Mouse (Mus musculus) liver, embryonic 14.5 days (tissue): ENCODE measurements around the gene Arhgap24. TPM values are rescaled to one million over a fixed set of nuclear protein-coding genes. Genes with fewer than 3 reads are reported as not detected.
A peak's percentile ranks its signal among the peaks of the same experiment; 100 is the strongest.

Experiments used
- ATAC-seq: fragments of 200-750 bp; cut with Nextera tagmentation; 2 replicates; pipeline ENCODE4 v1.8.0; 2017; ENCODE audit warnings: moderate number of reproducible peaks, mild to moderate bottlenecking, moderate library complexity; ENCODE audit not compliant: insufficient read depth
- DNase-seq, 3 experiments: peaks; one replicate each; pipeline ENCODE4 v3.0.0-alpha.2; 2012 to 2013; ENCODE audit warnings: low read depth in 3 of 3, low spot score in 3 of 3
- H3K27ac ChIP-seq: fragments of 300-500 bp; sonication (generic); 2 replicates; pipeline ENCODE4 v1.5.1; 2014; ENCODE audit warnings: moderate library complexity, mild to moderate bottlenecking, control low read depth, inconsistent platforms
- H3K27me3 ChIP-seq: fragments of 300-500 bp; sonication (generic); 2 replicates; pipeline ENCODE4 v1.6.1; 2014; ENCODE audit warnings: mild to moderate bottlenecking, low read length, moderate library complexity; ENCODE audit not compliant: control insufficient read depth, insufficient read depth
- H3K36me3 ChIP-seq: fragments of 300-500 bp; sonication (generic); replicated peaks from 2 replicates; pipeline ENCODE4 v1.6.1; 2014; ENCODE audit warnings: low read depth; ENCODE audit not compliant: control insufficient read depth, insufficient read depth
- H3K4me1 ChIP-seq, 2 experiments: fragments of 200-500 bp in 1 of 2; fragments of 300-500 bp in 1 of 2; sonication (generic) in 1 of 2; replicated peaks; 2 replicates each; pipeline ENCODE4 v1.6.1; 2012 to 2014; ENCODE audit warnings: antibody characterized with exemption in 1 of 2, inconsistent platforms in 1 of 2, low read length in 1 of 2; ENCODE audit not compliant: control insufficient read depth in 2 of 2, insufficient read depth in 2 of 2
- H3K4me2 ChIP-seq: fragments of 300-500 bp; sonication (generic); 2 replicates; pipeline ENCODE4 v1.6.1; 2014; ENCODE audit warnings: low read depth, mild to moderate bottlenecking, control low read depth, moderate library complexity
- H3K4me3 ChIP-seq, 2 experiments: fragments of 200-500 bp in 1 of 2; fragments of 300-500 bp in 1 of 2; sonication (generic) in 1 of 2; 2 replicates each; pipeline ENCODE4 v1.5.1; 2012 to 2014; ENCODE audit warnings: low read depth in 2 of 2, low read length in 2 of 2, mild to moderate bottlenecking in 2 of 2, control low read depth in 1 of 2, inconsistent platforms in 1 of 2, moderate library complexity in 1 of 2; ENCODE audit not compliant: insufficient read depth in 1 of 2
- H3K9ac ChIP-seq: fragments of 300-500 bp; sonication (generic); replicated peaks from 2 replicates; pipeline ENCODE4 v1.6.1; 2014; ENCODE audit warnings: mild to moderate bottlenecking, control low read depth, moderate library complexity
- H3K9me3 ChIP-seq: fragments of 300-500 bp; sonication (generic); 2 replicates; pipeline ENCODE4 v1.6.1; 2016; ENCODE audit warnings: low read length, mixed read lengths; ENCODE audit not compliant: control insufficient read depth
- CTCF ChIP-seq: IDR thresholded peaks from 2 replicates; pipeline ENCODE4 v1.5.1; 2016; ENCODE audit warnings: antibody characterized with exemption, low read depth, control low read depth
- EP300 ChIP-seq: IDR thresholded peaks from 2 replicates; pipeline ENCODE4 v1.6.1; 2016; ENCODE audit warnings: antibody characterized with exemption, low read depth
- WGBS: fragments of 180-500 bp; shearing (Covaris S2); extraction: QIAGEN DNeasy Blood & Tissue Kit; methylation state at CpG from one replicate; pipeline ENCODE4 v1.1.7; 2014; ENCODE audit not compliant: insufficient replicate concordance; 5-methylcytosine and 5-hydroxymethylcytosine counted together
- polyA plus RNA-seq, 2 experiments: library from polyadenylated mRNA; depleted of rRNA in 1 of 2; stranded (reverse) in 1 of 2; unstranded in 1 of 2; fragments of >200 nt; fragmentation: Nextera tagmentation in 1 of 2; extraction: Ambion mirVana in 1 of 2; gene quantifications; 2 replicates each; pipeline versions ENCODE4 v1.2.1 to v1.2.3; 2012 to 2014

Gene Arhgap24
- polyA plus RNA-seq, 2 experiments, result 1.8 to 2.1 TPM

DNA sequence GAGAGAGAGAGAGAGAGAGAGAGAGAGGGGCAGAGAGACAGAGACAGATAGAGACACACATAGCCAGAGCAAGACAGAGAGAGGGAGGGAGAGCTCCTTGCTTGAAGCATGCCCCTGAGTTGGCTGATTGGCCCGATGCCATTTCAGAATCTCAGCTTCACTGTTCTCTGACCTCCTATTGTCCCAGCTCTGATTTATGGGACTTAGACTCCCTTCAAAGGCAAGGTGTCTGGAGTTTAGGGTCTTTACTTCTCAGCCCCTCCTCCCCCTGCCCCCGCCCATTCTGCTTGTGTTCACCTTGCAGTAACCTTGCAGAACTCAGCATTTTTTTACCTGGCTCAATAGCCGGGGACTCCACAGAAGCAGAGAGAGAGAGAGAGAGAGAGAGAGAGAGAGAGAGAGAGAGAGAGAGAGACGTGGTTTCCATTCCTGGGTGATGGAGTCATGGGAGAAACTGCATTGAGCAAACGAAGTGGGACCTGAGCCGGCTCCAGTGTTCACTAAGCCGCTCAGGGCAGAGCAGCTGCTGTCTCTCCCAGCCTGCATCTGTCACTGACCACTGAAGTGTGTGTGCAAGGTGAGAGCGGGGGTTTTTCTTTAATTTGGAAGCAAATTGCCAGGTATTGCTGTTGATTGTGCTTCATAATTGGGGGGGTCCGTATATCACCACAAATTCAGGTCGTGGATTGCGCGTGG is 287.3 kb downstream of the Arhgap24 start:
- Histone ChIP-seq H3K4me1 (no peaks in the 10 kb centered on the region), H3K27me3 (no peaks in the 10 kb centered on the region), H3K4me2 (no peak overlapping the region), H3K9me3 (no peaks in the 10 kb centered on the region), H3K4me3 (no peak overlapping the region), H3K9ac (no peak overlapping the region), H3K36me3 (no peaks in the 10 kb centered on the region), H3K27ac (no peak overlapping the region)
- no peak for ATAC-seq
- TF ChIP-seq EP300 (no peak), CTCF (no peak)
- 51% methylated on average over 12 of the region's 12 CpGs for WGBS
- DNase-seq, result no peak

DNA sequence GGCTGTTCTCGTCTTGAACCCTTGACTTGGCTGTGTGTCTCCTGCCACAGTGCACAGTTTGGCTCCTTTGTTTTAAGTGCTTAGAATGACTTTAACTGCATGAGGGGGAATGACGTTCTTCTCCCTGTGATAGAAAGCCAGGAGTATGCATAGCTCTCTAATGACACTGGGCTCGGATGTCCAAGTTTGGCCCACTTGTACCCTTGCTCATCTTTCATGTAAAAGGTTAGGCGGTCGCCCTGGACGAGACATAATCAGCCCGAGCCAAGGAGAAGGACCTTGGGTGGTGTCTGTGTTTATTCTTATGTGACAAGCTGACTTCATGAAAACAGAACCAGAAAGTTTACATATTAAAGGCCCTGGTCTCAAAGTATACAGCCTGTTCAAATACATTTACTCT is 289.4 kb downstream of the Arhgap24 start:
- H3K9me3 ChIP-seq, result no peaks in the 10 kb centered on the region
- TF ChIP-seq EP300, result no peak
- TF ChIP-seq CTCF, result no peak
- no peak overlapping the region for H3K9ac ChIP-seq
- no peak overlapping the region for H3K4me3 ChIP-seq
- WGBS, result 50% methylated on average over 7 of the region's 7 CpGs
- H3K36me3 ChIP-seq, result no peaks in the 10 kb centered on the region
- no peaks in the 10 kb centered on the region for H3K27me3 ChIP-seq
- no peak overlapping the region for H3K27ac ChIP-seq
- DNase-seq, result no peak
- H3K4me2 ChIP-seq, result no peak overlapping the region
- ATAC-seq, result no peak
- H3K4me1 ChIP-seq, result no peaks in the 10 kb centered on the region

DNA sequence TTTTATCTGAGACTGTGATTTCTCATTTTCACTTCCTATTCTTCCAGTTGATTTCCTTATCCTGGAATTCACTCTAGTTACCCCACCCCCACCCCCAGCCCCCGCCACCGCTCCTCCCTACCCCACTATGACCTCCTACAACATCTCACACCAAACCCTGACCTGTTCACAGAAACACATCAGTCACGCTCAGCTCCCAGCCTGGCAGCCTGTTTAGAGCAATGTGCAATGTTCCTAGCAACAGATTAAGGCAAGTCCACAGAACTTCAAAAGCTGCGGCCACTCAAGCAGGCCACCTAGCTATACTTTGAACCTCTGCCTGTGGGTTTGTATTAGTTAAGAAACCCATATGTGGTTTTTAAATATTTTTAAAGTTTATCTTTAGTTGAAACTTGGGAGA is 293.3 kb downstream of the Arhgap24 start:
- Histone ChIP-seq H3K27ac (no peak overlapping the region), H3K4me3 (no peak overlapping the region), H3K4me2 (no peak overlapping the region), H3K4me1 (no peaks in the 10 kb centered on the region), H3K9me3 (no peaks in the 10 kb centered on the region), H3K9ac (no peak overlapping the region), H3K27me3 (no peaks in the 10 kb centered on the region), H3K36me3 (no peaks in the 10 kb centered on the region)
- TF ChIP-seq CTCF, result no peak
- TF ChIP-seq EP300, result no peak
- ATAC-seq (no peak), DNase-seq (no peak)
- 53% methylated on average over 4 of the region's 4 CpGs for WGBS

DNA sequence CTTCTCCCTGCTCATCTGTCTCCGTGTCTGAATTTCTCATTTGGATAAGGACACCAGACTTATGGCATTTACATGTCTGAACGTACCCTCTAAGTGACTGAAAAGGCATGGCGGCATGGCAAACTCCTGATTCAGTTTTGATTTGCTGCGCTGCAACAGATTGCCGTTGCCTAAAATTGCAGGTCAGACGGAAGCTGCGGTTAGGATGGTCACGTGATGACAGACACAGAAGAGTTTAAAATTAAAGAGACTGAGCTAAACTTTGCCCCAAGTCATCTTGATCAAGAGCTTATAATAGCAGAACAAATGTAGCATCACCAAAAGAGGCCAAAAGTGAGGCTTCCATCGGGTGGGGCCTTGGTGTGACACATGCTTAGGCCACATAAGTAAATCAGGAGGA is 296.1 kb downstream of the Arhgap24 start:
- DNase-seq (no peak), ATAC-seq (no peak)
- Histone ChIP-seq H3K36me3 (no peaks in the 10 kb centered on the region), H3K4me3 (no peak overlapping the region), H3K9ac (no peak overlapping the region), H3K4me2 (no peak overlapping the region), H3K27ac (no peak overlapping the region), H3K4me1 (0 out of 4 replicates have a peak, but pooled peaks cover 0 to 2% of the 10 kb centered on the region in 2 experiments), H3K9me3 (no peaks in the 10 kb centered on the region), H3K27me3 (no peaks in the 10 kb centered on the region)
- WGBS, result 69% methylated on average over 9 of the region's 9 CpGs
- no peak for TF ChIP-seq CTCF
- TF ChIP-seq EP300, result no peak

DNA sequence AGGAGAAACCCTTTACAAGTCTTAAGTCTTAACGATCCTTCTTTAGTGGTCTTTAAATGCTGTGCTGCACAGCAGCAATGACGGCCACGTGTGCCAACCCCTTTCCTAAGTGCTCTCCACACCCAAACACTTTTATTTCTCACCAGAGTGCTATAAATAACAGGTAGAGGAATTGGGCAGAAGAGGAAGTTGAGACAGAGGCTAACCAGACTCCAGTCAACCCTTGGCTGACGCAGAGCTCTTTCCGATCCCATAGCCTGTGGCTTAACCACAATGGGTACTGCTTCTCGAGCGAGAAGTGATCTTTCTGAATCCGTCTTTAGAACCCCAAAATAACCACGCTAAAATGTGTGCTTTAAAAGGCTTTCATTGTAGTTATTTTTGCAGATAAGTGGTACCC is 296.7 kb downstream of the Arhgap24 start:
- H3K4me1 ChIP-seq, result 0 out of 4 replicates have a peak, but pooled peaks cover 0 to 2% of the 10 kb centered on the region in 2 experiments
- no peaks in the 10 kb centered on the region for H3K36me3 ChIP-seq
- no peaks in the 10 kb centered on the region for H3K9me3 ChIP-seq
- H3K4me3 ChIP-seq, result no peak overlapping the region
- H3K27me3 ChIP-seq, result no peaks in the 10 kb centered on the region
- ATAC-seq, result no peak
- no peak overlapping the region for H3K27ac ChIP-seq
- TF ChIP-seq CTCF (no peak), EP300 (no peak)
- DNase-seq, result peak in 1 of 3 experiments; percentile 10
- no peak overlapping the region for H3K4me2 ChIP-seq
- H3K9ac ChIP-seq, result no peak overlapping the region
- 15% methylated on average over 9 of the region's 9 CpGs for WGBS
